ENCODE assay signal across 20 mouse cellular contexts in the genomic region with DNA sequence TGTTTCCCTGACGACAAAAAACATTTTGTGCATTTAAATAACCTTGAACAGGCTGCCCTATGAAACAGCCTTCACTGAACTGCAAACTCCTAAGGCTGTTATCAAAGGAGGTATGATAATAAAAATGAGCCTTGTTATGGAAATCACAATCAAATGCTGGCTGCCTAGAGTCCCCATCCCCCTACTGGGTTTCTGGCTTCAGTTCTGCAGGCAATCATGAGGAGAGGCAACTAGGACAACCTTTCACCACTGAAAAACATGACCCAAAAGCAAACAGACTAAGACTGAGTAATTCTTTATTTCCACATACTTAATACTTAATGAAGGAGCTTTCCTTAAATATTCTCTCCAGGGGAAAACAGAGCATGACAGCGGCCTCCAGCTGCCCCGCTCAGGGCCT.
"Had no signal": no experiment of that assay in that cellular context is flagged by ENCODE, and none has a peak within 500 bp of the region (broad histone marks: within the 10 kb centered on the region; RNA-seq: fewer than 3 reads in every experiment).

No protein-coding gene starts in this region.

- ATAC-seq: intestine, embryonic 16.5 days; midbrain, embryonic 15.5 days had no signal

- H3K27me3 ChIP-seq: liver, embryonic 15.5 days; lung, embryonic 15.5 days; megakaryocyte, embryonic 14.5 days; midbrain, embryonic 15.5 days; neural tube, embryonic 12.5 days; neural tube, embryonic 15.5 days had no signal

- H3K4me2 ChIP-seq: liver, embryonic 11.5 days; liver, embryonic 15.5 days; lung, embryonic 15.5 days; midbrain, embryonic 15.5 days; neural tube, embryonic 12.5 days; neural tube, embryonic 15.5 days had no signal

- H3K27ac ChIP-seq: left cerebral cortex, adult 2 months; liver, embryonic 15.5 days; lung, embryonic 15.5 days; midbrain, embryonic 10.5 days; midbrain, embryonic 15.5 days; neural tube, embryonic 12.5 days; neural tube, embryonic 15.5 days had no signal

- H3K9me3 ChIP-seq: liver, embryonic 15.5 days; lung, embryonic 15.5 days; midbrain, embryonic 10.5 days; midbrain, embryonic 15.5 days; neural tube, embryonic 12.5 days; neural tube, embryonic 15.5 days had no signal

- H3K9ac ChIP-seq: liver, embryonic 15.5 days; lung, embryonic 15.5 days; midbrain, embryonic 15.5 days; neural tube, embryonic 12.5 days; neural tube, embryonic 15.5 days had no signal

- H3K4me3 ChIP-seq: left cerebral cortex, adult 2 months; liver, embryonic 15.5 days; lung, embryonic 15.5 days; megakaryocyte, embryonic 14.5 days; midbrain, embryonic 10.5 days; midbrain, embryonic 15.5 days; neural tube, embryonic 12.5 days; neural tube, embryonic 15.5 days had no signal

- DNase-seq: kidney, adult 18-20 months; kidney, adult 9 months; kidney, postnatal 14 days; kidney, postnatal 4 days; layer of hippocampus, adult 9-11 months; layer of hippocampus, postnatal 36 days; lung, adult 18-20 months; lung, postnatal 10 days; lung, postnatal 36 days; thymus, postnatal 25 days had no signal
